Mouse (Mus musculus) left cerebral cortex, adult 9 months (tissue): ENCODE measurements at regions not wholly inside any gene's neighbourhood (a gene's known extent, or its start where the extent isn't known, plus 50 kb on each side); places are given as distances from the start of the nearest gene placed in this dataset.

ENCODE experiments used
- DNase-seq, 2 experiments: peaks; one replicate each; pipeline ENCODE4 v3.0.0; 2022; ENCODE audit warnings: low spot score in 2 of 2

- DNase-seq: peak; percentile 46 to 66
These were observed 205.2 kb upstream of the A230072I06Rik start for GRCm38 (mm10) chr8:12073311-12073999.

DNA sequence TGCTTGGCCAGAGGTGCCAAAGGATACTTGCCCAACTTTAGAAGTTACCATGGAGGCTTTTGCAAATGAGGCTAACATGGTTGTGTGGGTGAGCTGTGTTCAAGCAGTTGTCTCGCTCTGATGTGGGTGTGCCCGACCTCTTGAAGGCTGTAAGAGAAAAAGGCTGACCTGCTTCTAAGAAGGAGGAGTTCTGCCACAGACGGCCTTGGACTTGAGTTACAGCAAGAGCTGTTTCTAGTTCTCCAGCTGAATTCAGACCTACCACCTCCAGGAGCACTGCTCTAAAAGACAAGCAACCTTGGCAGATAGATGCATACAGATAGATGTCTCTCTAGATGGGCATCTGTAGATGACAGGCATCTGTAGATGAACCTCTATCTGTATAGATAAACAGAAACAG, 202.7 kb upstream of the A230072I06Rik start:
- no peak for DNase-seq

DNA sequence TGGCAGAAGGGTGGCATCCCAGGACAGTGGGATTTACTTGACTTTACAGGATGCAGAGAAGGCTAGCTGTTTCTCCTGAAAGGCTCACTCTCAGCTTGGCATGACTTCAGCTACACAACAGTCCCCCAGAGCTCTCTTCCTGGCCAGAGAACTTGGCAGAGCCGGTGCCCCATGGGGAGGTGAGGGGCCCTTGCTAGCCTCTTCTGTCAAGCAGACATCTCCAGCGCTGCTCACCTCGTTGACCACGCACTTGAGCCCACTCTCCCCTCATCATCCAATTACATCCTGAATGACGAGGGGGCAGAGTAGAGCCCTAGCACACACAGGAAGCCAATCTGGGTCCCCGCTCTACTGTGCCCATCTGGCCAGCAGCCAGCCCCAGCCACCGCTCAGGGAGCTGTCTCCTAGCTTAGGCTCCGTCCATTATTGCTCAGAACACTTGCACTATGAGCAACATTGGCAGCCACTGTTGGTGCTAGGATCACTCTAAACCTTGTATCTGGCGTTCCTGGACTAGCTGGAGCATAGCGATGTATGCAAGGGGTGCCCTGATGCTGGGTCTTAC, 201.7 kb upstream of the A230072I06Rik start:
- DNase-seq: no peak

GRCm38 (mm10) chr8:12077896-12078295, 200.7 kb upstream of the A230072I06Rik start:
- DNase-seq: no peak

DNA sequence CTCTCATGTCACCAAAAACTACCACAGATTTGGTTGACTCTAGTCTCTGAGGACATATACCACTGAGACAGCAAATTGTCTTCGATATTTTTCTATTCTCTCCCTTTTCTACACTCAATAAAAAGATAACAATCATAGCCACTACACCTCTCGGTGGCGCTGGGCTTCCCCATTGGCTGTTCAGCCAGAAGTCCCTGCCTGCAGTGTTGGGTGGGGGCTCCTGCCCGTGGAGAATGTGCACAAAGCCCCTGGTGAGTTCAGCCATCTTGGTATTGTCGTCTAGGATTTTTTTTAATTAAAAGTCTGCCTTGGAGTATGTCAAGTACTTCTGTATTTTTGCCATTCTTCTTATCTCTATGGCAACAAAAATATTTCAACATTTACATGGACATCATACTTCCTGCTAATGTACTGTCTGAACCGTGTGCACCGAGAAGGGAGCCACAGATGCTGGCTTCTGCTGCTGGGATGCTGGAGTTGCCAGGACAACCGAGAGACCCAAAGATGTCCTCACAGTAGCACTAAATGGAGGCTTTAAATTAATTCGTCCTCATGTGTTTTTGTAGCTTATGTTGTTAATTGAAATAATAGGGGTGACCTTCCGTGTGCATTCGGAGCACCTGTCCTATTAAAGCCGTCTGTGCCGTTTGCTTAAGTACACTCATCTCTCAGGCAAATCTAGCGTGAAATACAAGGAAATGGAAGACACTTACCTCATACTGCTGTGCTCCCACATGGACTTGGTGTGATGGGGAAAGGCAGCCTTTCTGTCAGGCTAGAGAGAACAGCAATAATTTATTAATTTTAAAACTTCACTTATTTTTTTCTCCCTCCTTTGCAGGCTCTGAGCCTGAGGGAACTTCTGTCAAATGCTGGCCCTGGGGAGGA, 199.7 kb upstream of the A230072I06Rik start:
- no peak for DNase-seq

GRCm38 (mm10) chr8:12081536-12081935, 197.1 kb upstream of the A230072I06Rik start:
- no peak for DNase-seq

DNA sequence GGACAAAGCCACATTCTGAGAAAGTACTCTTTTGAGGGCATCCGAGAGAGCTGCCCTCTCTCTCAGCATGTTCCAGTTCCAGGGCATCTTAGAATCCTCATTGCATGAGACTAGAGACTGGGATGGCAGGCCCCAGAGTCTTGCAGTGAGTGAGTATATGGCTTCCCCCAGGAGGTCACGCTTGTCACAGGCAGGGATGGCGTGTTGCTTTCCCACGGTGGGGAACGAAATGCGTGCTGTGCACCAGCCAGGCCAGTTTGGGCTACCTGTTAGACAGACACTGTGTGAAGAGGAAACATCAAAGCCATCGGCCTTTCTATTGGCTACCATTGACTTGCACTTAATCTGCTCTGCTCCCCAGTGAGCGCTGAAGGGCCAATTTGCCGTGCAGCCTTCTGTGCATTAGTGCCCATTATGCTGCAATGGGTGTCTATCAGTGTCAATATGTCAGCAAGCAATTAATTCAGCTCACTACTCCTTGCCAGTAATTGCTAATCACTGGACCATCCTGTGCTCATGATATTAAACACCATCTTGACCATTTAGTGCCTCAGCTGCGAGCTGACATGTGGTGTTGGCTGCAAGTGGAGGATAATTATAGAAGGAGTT, 191.3 kb upstream of the A230072I06Rik start:
- DNase-seq: no peak

DNA sequence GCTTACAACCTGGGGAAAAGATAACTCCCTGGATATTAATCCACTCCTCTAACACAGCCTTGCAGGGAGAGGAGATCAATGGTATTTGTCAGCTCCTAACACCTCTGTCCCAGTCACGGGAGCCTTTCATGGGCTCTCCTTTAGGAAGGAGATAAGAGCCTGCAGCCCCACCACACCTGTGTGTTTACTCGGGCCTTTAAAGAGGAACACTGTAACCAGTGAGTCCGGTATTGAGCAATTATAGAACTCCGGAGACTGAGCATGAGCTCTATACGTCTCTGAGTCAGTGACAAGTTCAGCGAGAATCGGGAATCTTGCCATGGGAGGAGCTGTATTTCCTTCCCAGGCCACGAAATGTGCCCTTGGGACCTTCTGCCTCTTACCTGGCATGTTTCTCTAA, 178.5 kb upstream of the A230072I06Rik start:
- no peak for DNase-seq

DNA sequence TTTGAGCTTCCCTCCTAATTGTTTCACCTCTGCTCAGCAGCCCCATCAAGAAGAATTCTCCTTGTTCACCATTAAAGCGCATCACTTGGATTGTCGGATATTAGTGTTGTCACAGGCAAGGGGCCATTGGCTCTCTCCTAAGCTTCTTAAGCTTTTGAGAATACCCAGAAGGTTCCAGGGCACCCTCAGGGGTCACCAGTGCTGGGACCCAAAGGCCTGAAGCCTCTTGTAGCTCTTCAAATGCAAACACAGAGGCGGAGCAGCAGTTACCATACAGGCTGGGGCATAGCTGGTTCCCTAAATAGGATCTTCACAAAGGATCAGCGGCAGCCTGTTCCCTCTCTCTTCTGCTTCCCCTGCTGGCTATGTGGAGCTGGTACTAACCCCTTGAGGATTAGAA, 175.3 kb upstream of the A230072I06Rik start:
- DNase-seq: no peak

DNA sequence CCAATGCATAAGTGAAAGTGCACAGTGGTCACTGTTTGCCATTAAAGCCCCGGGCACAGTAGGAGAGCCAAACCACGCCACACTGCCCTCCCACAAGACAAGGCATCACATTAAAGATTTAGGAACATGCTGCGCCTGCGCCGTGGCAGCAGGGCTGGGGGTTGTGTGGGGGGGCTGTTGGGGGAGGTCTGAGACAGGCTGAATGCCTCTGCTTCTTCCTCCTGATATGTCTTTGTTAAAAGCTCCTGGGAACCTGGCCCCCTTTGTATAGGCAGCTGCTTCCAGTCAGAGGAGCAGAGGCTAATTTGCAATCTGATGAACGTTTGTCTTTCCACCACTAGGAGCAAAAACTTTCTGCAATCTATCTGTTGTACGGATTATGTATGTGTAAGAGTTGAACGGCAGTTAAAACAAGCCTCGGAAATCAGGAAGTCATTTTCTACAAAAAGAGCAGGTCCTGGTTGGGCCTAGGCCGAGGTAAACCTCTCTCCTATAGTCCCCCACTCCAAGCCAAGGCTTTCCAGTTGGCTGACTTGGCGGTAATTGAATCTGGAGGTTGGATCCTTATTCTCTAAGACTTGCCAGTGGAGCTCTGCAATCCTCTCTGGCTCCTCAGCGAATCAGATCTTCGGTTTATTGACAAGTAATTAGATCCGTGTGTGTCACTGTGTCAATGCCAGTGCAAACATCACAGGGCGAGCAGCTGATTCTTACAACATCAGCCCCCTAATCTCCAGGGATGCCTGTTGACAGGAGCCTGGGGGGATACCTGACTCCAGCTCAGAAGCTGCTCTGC, 173.3 kb upstream of the A230072I06Rik start:
- no peak for DNase-seq

DNA sequence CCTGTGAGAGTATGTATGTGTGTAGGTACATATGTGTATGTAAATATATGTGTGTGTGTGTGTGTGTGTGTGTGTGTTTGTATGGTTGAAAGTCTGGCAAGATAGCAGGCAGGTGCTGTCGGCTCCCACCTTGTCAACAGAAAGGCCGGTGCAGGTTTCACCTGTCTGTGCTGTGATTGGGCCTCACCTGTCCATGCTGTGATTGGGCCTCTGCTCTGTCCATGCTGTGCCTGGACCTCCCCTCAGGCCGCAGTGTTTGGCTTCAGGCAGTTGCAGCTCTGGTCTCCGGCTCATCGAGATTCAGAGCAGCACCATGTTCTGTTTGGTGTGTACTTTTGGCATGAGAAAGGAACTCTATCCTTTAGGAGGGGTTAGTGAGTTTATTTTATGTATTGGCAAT, 170.0 kb upstream of the A230072I06Rik start:
- DNase-seq: no peak

DNA sequence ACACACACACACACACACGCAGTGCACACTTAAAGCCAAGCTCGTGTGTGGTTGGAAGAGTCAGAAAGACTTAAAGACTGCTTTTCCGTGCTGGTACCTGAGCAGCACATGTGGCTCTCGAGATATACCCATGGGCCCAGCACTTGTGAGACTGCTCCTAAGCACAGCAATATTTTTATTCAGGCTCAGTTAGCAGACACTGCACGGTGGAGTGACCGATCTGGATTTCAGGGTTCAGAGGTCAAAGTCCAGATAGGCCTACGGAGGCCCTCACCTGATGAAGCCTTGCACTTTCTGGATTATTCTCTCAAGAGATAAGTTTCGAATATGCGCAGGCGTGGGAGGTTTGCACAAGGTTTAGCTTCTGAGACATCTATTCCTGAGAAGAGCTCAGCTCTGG, 167.0 kb upstream of the A230072I06Rik start:
- no peak for DNase-seq

DNA sequence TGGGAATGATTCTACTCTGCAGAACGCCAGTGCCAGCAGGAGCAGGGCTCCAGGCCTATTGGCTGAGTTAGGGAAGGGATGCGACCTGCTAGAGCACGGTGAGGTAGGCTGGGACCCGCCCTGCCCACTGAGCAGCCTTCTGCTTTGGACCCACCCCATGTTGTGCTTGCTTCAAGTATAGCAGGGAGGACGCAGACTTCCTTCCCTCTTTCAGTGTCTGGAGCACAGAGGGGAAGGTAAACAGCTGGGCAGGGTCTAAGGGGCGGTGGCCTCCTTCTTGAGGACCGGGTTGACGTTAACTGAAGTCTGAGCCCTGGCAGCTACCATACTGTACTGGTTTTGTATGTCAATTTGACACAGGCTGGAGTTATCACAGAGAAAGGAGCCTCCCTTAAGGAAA, 165.6 kb upstream of the A230072I06Rik start:
- DNase-seq: no peak

- peak in 1 of 2 experiments; percentile 11 for DNase-seq
These were observed 152.1 kb upstream of the A230072I06Rik start for GRCm38 (mm10) chr8:12126374-12127001.

DNA sequence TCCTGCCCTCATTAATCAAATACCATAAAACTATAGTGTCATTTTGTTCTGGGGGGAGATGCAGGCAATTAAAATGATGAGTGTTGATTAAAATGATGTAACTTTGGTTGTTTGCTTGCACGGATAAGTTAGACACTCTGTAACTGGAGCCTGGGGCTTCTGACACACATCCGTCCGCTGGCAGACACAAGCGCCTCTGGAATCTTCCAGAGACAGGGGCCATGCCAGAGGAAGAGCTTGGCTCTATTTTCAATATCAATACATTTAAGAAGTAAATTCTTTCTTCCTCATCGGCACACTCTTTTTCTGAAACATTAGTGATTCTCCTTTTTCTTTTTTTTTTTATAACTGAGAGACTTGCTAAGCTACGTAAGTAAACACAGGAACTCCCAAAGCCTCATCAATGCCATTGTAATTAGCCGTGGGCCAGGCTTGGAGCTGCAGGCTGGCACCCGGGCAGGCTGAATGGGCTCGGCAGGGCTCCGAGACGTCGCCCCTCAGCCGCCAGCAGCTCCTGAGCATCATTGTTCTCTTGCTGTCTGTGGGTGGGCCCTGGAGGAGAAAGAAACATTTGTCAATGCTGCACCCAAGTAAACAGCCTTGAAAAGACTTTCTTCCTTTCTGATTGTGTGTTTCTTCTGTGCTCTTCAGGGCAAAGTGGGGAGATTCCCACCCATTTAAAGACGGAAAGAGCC, 151.4 kb upstream of the A230072I06Rik start:
- no peak for DNase-seq

GRCm38 (mm10) chr8:12127801-12128490, 150.7 kb upstream of the A230072I06Rik start:
- DNase-seq: no peak

- DNase-seq: no peak
These were observed 148.0 kb upstream of the A230072I06Rik start for GRCm38 (mm10) chr8:12130591-12130990.

DNA sequence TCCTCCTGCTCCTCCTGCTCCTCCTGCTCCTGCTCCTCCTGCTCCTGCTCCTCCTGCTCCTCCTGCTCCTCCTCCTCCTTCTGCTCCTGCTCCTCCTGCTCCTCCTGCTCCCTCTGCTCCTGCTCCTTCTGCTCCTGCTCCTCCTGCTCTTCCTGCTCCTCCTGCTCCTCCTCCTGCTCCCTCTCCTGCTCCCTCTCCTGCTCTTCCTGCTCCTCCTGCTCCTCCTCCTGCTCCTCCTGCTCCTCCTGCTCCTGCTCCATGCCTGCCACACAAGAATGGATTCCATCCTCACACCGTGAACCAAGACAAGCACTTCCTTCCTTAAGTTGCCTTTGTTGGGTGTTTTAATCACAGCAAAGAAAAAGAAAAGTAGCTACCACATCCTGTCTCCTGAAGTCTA, 144.4 kb upstream of the A230072I06Rik start:
- no peak for DNase-seq

DNA sequence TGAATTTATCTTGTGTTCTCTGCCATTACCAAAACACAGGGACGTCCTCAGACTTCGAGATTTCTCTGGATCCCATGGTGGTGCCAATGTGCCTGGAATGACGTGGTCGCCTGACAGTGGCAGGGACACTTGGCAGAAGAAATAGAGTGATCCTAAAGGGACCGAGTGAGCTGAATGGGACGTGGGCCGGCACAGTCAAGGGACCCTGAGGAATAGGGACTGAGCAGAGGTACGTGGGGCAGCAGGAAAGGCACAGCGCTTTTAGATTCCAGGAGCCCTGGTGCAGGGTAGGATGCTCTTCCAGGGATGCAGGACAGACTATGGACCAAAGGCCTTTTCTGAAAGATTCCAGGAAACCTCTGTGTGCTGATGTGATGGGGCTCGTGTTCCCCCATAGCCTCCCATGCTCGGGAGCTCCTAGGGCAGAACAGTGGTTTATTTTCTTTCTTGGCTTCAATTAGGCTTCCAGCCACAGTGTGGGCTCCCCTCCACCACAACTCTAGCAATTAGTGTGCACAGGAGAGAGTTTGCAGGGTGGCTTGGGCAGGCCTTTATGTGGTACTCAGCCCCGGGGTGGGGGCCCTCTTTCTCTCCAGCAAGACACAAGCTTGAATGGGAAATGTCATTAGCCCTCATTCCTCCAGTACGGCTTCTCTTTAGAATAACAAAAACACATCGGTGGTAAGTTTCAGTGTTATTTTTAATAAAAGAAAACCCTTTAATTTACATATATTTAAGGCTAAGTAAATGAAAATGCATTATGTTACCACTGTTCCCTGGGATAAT, 143.0 kb upstream of the A230072I06Rik start:
- peak in 1 of 2 experiments; percentile 10 for DNase-seq
